Mouse (Mus musculus) cerebellum, adult 2 months (tissue): ENCODE results near the gene Hdgf. TPM values are rescaled to one million over a fixed set of nuclear protein-coding genes. Genes with fewer than 3 reads are reported as not detected.

Experiments
- DNase-seq, 2 experiments: peaks; one replicate each; pipeline ENCODE4 v3.0.0; 2021
- H3K27ac ChIP-seq: fragments of 200-500 bp; 2 replicates; pipeline ENCODE4 v1.5.1; 2012; ENCODE audit warnings: low read length, control low read depth, inconsistent platforms; ENCODE audit not compliant: insufficient read depth
- H3K27me3 ChIP-seq: fragments of 200-500 bp; 2 replicates; pipeline ENCODE4 v1.6.1; 2012; ENCODE audit warnings: inconsistent platforms, mild to moderate bottlenecking, low read length, moderate library complexity; ENCODE audit not compliant: control insufficient read depth, insufficient read depth
- H3K4me1 ChIP-seq: fragments of 200-500 bp; 2 replicates; pipeline ENCODE4 v1.6.1; 2011; ENCODE audit warnings: low read length; ENCODE audit not compliant: control insufficient read depth, insufficient read depth
- H3K4me3 ChIP-seq: fragments of 200-500 bp; replicated peaks from 2 replicates; pipeline ENCODE3; 2011; ENCODE audit warnings: mild to moderate bottlenecking, low read depth, low read length, control low read depth; ENCODE audit not compliant: insufficient read depth
- CTCF ChIP-seq: fragments of 200-500 bp; IDR thresholded peaks from 2 replicates; pipeline ENCODE4 v1.5.1; 2011; ENCODE audit warnings: low read depth, mild to moderate bottlenecking, control low read depth, low read length, moderate library complexity, borderline replicate concordance; ENCODE audit not compliant: insufficient read depth
- POLR2A ChIP-seq: fragments of 200-500 bp; IDR thresholded peaks from 2 replicates; pipeline ENCODE4 v1.6.1; 2011; ENCODE audit warnings: low read length, control low read depth, borderline replicate concordance; ENCODE audit not compliant: insufficient read depth
- WGBS: fragments of 180-500 bp; shearing (Covaris S2); methylation state at CpG from one replicate; pipeline ENCODE4 v1.1.7; 2018; 5-methylcytosine and 5-hydroxymethylcytosine counted together
- polyA plus RNA-seq: library from polyadenylated mRNA; depleted of rRNA; stranded (reverse); fragments of >200 nt; gene quantifications from 2 replicates; pipeline ENCODE4 v1.2.3, GENCODE M21; 2012

The Hdgf gene
- polyA plus RNA-seq, 1 experiment: 194 TPM

GRCm38 (mm10) chr3:87913491-87913890 is 7.4 kb downstream of the Hdgf start:
- no peak for DNase-seq
- no peaks in the 10 kb centered on the region for H3K27me3 ChIP-seq
- WGBS: 82% methylated on average over 7 of the region's 7 CpGs
- peaks cover 21% of the 10 kb centered on the region for H3K4me1 ChIP-seq
- TF ChIP-seq CTCF (no peak), POLR2A (no peak)
- H3K27ac ChIP-seq: no peak overlapping the region
- no peak overlapping the region for H3K4me3 ChIP-seq

- TF ChIP-seq CTCF: no peak
- no peak for TF ChIP-seq POLR2A
- H3K4me1 ChIP-seq: peaks cover 21% of the 10 kb centered on the region
- H3K27me3 ChIP-seq: no peaks in the 10 kb centered on the region
- no peak overlapping the region for H3K27ac ChIP-seq
- H3K4me3 ChIP-seq: no peak overlapping the region
- DNase-seq: no peak
- WGBS: 91% methylated on average over 10 of the region's 10 CpGs
These were observed 7.8 kb downstream of the Hdgf start for GRCm38 (mm10) chr3:87913891-87914290.

DNA sequence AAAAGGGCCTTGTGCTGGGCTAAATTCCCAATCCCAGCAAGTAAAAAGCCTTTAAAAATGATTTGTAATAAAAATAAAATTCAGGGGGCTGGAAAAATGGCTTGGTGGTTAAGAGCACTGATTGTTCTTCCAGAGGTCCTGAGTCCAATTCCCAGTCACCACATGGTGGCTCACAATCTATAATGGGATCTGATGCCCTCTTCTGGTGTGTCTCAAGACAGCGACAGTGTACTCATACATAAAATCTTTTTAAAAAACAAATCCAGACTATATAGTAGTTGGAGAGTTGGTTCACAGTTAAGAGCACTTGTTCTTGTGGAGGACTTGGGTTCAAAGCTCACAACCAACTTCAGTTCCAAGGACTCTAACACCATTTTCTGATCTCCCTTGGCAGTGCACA is 10.9 kb downstream of the Hdgf start:
- H3K4me1 ChIP-seq: peaks cover 3% of the 10 kb centered on the region; the same call in 1 of the 2 replicates
- H3K27ac ChIP-seq: no peak overlapping the region
- TF ChIP-seq POLR2A (no peak), CTCF (no peak)
- 82% methylated on average over 1 of the region's 1 CpGs for WGBS
- no peak for DNase-seq
- H3K27me3 ChIP-seq: no peaks in the 10 kb centered on the region
- H3K4me3 ChIP-seq: no peak overlapping the region

- no peak for DNase-seq
- Histone ChIP-seq H3K27ac (no peak overlapping the region), H3K4me1 (peaks cover 3% of the 10 kb centered on the region; the same call in 1 of the 2 replicates), H3K4me3 (no peak overlapping the region), H3K27me3 (no peaks in the 10 kb centered on the region)
- 93% methylated on average over 1 of the region's 1 CpGs for WGBS
- TF ChIP-seq POLR2A (no peak), CTCF (no peak)
These were observed 12.4 kb downstream of the Hdgf start for GRCm38 (mm10) chr3:87918551-87918950.

DNA sequence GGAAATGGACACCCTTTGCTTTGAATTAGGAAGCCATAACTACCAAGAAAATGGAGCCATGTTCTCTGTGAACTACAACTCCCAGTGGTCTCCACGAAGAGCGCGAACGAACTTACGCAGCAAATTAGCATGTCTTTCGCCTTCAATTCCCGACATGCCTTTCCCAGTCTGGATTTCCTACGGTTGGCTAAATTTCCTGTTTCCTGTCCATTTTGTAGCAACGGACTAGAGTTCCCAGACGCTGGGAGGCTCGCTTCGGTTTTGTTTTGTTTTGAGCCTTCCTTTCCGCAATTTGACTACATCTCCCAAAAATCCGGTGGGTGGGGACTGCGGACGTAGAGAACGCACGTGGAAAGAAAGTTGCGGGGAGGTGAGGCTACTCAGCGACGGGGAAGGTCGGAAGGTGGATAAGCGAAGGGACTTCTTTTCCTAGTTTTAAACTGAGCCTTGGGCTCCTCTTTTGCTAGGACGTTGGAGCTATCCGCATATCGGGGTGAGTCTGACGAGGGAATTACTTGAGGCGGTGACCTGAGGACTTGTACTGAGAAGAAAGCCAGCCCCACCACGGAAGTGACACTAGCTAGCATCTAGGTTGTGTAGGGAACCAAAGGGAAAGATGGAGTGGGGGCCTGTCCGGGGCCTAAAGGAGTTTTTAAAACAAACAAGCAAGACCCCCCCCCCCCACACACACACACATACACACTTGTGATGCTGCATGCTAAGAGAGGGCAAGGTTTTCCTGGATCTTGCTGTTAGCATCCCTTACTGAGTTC is 13.4 kb downstream of the Hdgf start, which contains the start of gene Mrpl24:
Mrpl24 (plus strand) TSS at position 171 of the 773 bp plus-strand sequence.
- peaks cover 3% of the 10 kb centered on the region; the same call in 1 of the 2 replicates for H3K4me1 ChIP-seq
- peak within 1 kb of the TSS; percentile 85 for H3K4me3 ChIP-seq
- peak; percentile 78 to 92 for DNase-seq
- no peaks in the 10 kb centered on the region for H3K27me3 ChIP-seq
- TF ChIP-seq CTCF: no peak
- peak; percentile 63; the same call in 1 of the 2 replicates for TF ChIP-seq POLR2A
- WGBS: under 1% methylated on average over 30 of the region's 30 CpGs
- no peak within 1 kb of the TSS; the same call in 1 of the 2 replicates for H3K27ac ChIP-seq

DNA sequence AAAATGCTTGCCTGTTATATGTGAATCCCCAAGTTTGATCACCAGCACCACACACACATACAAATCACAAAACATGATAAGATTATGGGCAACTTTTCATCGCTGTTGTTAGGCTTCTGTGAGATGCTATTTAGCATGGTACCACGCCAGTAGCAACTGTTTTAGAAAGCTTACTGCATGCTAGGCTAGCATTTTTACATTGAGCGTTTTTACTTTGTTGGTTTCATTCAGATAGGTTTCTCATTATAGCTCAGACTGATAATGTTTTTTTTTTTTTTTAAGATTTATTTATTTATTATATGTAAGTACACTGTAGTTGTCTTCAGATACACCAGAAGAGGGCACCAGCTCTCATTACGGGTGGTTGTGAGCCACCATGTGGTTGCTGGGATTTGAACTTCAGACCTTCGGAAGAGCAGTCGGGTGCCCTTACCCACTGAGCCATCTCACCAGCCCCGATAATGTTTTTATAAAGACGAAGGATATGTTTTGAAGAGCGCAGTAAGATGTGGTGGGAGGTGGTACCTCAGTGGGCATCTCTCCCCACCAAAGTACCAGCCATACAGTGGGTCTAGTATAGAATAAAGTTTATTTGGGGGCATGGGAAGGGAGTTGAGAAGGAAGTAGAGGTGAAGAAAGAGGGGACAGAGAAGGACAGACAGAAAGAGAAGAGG is 14.3 kb downstream of the Hdgf start:
- Histone ChIP-seq H3K4me1 (peaks cover 3% of the 10 kb centered on the region; the same call in 1 of the 2 replicates), H3K27ac (no peak overlapping the region), H3K4me3 (peak overlapping the region; percentile 85), H3K27me3 (no peaks in the 10 kb centered on the region)
- WGBS: 60% methylated on average over 9 of the region's 9 CpGs
- TF ChIP-seq CTCF (no peak), POLR2A (no peak)
- DNase-seq: no peak

DNA sequence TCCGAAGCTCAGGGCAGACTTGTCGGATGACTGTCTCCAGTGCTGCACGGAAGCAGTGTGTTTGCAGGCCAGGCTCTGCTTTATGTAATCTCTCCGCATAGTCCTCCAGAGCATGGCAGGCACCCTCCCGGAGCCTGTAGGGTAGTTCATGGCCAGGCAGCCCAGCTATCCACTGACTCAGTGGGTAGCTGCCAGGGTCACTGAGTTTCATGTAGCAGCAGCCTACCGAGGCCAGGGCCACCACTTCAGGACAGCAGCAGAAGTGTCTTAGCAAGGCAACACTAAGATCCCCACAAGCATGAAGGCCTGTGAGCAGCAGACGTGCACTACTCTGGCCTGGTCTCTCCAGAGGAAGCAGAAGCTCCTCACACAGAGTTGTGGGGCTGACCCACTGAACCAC is 18.9 kb downstream of the Hdgf start:
- H3K27ac ChIP-seq: no peak overlapping the region
- TF ChIP-seq POLR2A: no peak
- no peak for TF ChIP-seq CTCF
- peaks cover 2% of the 10 kb centered on the region; the same call in 1 of the 2 replicates for H3K4me1 ChIP-seq
- DNase-seq: no peak
- H3K27me3 ChIP-seq: no peaks in the 10 kb centered on the region
- 79% methylated on average over 7 of the region's 7 CpGs for WGBS
- no peak overlapping the region for H3K4me3 ChIP-seq

GRCm38 (mm10) chr3:87927452-87927851 is 21.3 kb downstream of the Hdgf start:
- TF ChIP-seq CTCF: no peak
- Histone ChIP-seq H3K4me3 (no peak overlapping the region), H3K4me1 (peaks cover 8% of the 10 kb centered on the region), H3K27ac (no peak overlapping the region), H3K27me3 (no peaks in the 10 kb centered on the region)
- no peak for DNase-seq
- WGBS: 88% methylated on average over 5 of the region's 5 CpGs
